Mouse (Mus musculus): ENCODE measurements around the gene Gpam. TPM values are rescaled to one million over a fixed set of nuclear protein-coding genes. Genes with fewer than 3 reads are reported as not detected.

Gpam gene
- polyA plus RNA-seq, 1 experiment, result 20.0 TPM

DNA sequence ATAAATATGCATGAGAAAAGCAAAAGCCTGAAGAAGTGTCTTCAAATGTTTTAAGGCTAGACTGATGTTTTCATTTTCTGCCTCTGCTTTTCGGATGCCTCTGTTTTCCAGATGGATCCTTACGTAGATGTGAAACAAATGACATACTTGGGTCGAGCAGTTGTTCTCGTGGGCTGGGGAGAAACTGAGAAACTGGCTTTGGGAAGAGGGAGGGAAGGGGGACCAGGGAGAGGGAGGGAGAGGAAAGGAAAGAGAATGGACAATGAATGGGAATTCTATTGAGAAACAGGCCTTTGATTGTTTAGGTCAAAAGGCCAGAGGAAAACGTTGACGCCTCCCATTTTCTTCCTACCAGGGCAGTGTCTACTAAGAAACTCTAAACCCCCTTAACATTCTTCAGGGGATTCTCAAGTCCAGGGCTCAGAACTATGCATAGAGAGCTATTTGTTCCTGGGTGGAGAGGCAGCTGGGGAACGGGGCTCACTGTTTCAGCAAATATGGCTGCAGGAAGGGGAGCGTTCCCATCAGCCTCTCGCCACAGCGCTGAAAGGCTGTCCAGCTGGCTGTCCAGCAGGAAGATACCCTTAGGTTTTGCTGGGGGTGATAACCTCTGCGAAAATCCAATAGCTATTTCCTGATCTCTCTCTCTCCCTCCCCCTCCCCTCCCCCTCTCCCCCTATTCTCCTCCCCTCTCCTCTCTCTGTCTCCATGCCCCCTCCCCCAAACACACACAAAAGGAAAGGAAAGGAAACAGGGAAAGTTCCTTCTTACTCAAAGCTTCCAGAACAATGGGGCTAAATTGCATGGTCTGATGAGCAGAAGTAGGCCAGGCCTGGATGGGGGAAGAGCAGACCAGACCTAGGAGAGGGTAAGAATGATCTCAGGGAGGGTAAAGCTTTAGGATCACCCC, 16.6 kb upstream of the Gpam start:
- DNase-seq, result no peak
- Histone ChIP-seq H3K27me3 (ENCODE audit: control insufficient read depth, insufficient read depth, low read length) (no peaks in the 10 kb centered on the region), H3K36me3 (ENCODE audit: control insufficient read depth, insufficient read depth, low read length) (no peaks in the 10 kb centered on the region), H3K27ac (ENCODE audit: control insufficient read depth, insufficient read depth, low read length) (no peak overlapping the region), H3K4me1 (replicated peaks; ENCODE audit: control insufficient read depth, insufficient read depth, low read length) (no peaks in the 10 kb centered on the region), H3K4me3 (ENCODE audit: control insufficient read depth, insufficient read depth, low read length) (no peak overlapping the region)
- WGBS, result 73% methylated on average over 11 of the region's 11 CpGs
- no peak for TF ChIP-seq CTCF (IDR thresholded peaks at IDR 0.05; ENCODE audit: borderline replicate concordance, control insufficient read depth, extremely low read depth, insufficient read depth, low read length, poor library complexity)
- no peak for TF ChIP-seq POLR2A (IDR thresholded peaks at IDR 0.05; ENCODE audit: control insufficient read depth, extremely low read depth, insufficient read depth, low read length, poor library complexity)

DNA sequence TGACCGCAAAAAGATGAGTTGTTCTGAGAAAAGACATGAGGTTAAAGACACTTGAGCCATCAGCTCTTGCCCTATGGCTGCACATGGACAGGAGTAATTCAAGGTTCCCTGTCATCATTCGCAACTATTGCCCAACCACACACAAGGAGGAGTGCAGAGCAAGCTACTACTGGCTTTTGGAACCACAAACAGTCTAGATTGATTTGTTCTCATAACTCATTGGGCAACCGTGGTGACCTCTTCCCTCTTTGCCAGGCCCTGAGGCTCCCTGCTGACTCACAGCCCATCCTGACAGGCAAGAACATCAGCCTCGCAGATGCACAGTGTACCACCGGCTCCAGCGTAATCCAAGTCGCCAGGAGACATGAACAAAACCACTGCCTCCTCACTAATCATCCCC, 12.3 kb upstream of the Gpam start:
- H3K27me3 ChIP-seq (ENCODE audit: control insufficient read depth, insufficient read depth, low read length), result no peaks in the 10 kb centered on the region
- TF ChIP-seq CTCF (IDR thresholded peaks at IDR 0.05; ENCODE audit: borderline replicate concordance, control insufficient read depth, extremely low read depth, insufficient read depth, low read length, poor library complexity) (no peak), POLR2A (IDR thresholded peaks at IDR 0.05; ENCODE audit: control insufficient read depth, extremely low read depth, insufficient read depth, low read length, poor library complexity) (no peak)
- no peaks in the 10 kb centered on the region for H3K36me3 ChIP-seq (ENCODE audit: control insufficient read depth, insufficient read depth, low read length)
- no peak for DNase-seq
- no peaks in the 10 kb centered on the region for H3K4me1 ChIP-seq (replicated peaks; ENCODE audit: control insufficient read depth, insufficient read depth, low read length)
- H3K27ac ChIP-seq (ENCODE audit: control insufficient read depth, insufficient read depth, low read length), result no peak overlapping the region
- no peak overlapping the region for H3K4me3 ChIP-seq (ENCODE audit: control insufficient read depth, insufficient read depth, low read length)
- WGBS, result 84% methylated on average over 7 of the region's 7 CpGs

DNA sequence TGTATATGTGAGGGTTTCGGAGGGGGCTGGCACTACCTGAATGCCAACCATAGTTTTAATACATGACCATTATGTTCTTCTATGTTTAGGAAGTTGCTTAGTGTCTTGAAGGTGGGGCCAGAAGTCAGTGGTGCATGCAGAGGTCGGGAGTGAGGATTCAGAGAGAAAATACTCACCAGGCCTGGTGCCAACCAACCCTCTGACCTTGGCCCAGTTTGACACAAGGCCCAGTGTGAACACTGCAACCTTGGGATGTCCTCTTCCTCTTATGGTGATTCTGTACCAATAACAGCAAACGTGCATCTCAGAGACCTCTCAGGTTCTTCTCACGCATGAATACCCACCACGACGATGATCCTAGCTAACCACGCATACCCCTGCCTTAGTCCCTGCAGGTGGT, 11.5 kb upstream of the Gpam start:
- Histone ChIP-seq H3K36me3 (ENCODE audit: control insufficient read depth, insufficient read depth, low read length) (no peaks in the 10 kb centered on the region), H3K4me3 (ENCODE audit: control insufficient read depth, insufficient read depth, low read length) (no peak overlapping the region), H3K27ac (ENCODE audit: control insufficient read depth, insufficient read depth, low read length) (no peak overlapping the region), H3K4me1 (replicated peaks; ENCODE audit: control insufficient read depth, insufficient read depth, low read length) (no peaks in the 10 kb centered on the region), H3K27me3 (ENCODE audit: control insufficient read depth, insufficient read depth, low read length) (no peaks in the 10 kb centered on the region)
- 78% methylated on average over 7 of the region's 7 CpGs for WGBS
- DNase-seq, result no peak
- TF ChIP-seq CTCF (IDR thresholded peaks at IDR 0.05; ENCODE audit: borderline replicate concordance, control insufficient read depth, extremely low read depth, insufficient read depth, low read length, poor library complexity) (no peak), POLR2A (IDR thresholded peaks at IDR 0.05; ENCODE audit: control insufficient read depth, extremely low read depth, insufficient read depth, low read length, poor library complexity) (no peak)

DNA sequence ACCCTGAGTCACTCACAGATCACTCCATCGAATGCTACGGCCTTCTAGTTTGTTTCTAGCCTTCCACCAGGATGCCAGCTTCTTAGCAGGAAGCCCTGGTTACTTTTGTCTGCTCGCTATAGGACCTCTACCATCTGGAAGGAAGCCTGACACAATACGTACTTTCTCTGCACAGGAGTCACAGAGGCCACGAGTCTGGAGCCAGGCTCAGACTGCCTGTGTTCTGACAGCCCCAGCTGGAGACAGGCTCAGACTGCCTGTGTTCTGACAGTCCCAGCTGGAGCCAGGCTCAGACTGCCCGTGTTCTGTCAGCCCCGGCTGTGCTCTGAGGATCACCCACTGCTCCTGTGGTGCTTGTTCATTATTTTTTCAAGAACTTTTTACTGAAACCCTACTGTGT, 10.8 kb upstream of the Gpam start:
- Histone ChIP-seq H3K36me3 (ENCODE audit: control insufficient read depth, insufficient read depth, low read length) (no peaks in the 10 kb centered on the region), H3K4me1 (replicated peaks; ENCODE audit: control insufficient read depth, insufficient read depth, low read length) (no peaks in the 10 kb centered on the region), H3K27me3 (ENCODE audit: control insufficient read depth, insufficient read depth, low read length) (no peaks in the 10 kb centered on the region), H3K4me3 (ENCODE audit: control insufficient read depth, insufficient read depth, low read length) (no peak overlapping the region), H3K27ac (ENCODE audit: control insufficient read depth, insufficient read depth, low read length) (no peak overlapping the region)
- no peak for DNase-seq
- no peak for TF ChIP-seq CTCF (IDR thresholded peaks at IDR 0.05; ENCODE audit: borderline replicate concordance, control insufficient read depth, extremely low read depth, insufficient read depth, low read length, poor library complexity)
- no peak for TF ChIP-seq POLR2A (IDR thresholded peaks at IDR 0.05; ENCODE audit: control insufficient read depth, extremely low read depth, insufficient read depth, low read length, poor library complexity)
- WGBS, result 50% methylated on average over 7 of the region's 7 CpGs

DNA sequence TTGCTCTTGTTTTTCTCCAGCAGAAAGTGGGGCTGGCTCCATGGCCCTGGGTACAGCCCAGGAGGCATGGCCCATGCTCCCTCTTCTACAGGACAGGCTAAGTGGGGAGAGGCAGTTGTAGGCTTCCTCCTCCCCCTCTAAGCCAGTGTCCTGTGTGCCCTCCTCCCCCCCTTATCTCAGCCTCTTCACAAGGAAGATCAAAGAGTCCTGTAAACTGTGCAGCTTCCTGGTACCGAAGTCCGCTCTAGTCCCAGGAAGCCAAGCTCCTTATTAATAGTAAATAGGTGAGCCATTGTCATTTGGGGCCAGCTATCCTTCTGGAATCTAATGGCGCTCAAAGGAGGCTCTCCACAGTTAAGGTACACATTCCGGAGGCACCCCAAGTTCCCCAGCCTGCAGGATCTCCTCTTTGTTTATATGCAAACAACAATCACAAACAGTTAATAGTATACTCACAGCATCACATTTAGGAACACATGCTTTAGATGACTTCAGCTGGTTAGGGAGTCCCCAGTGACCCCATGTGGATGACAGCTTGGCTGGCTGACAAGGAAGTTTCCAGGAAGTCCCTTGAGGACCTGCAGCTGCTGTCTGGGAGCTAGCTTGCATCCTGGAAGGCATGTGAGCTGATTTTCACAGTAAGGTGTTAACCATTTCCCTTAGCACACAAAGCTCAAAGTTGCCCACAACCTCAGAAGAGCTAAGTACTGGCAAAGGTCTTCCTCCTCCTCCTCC, 9.8 kb upstream of the Gpam start:
- Histone ChIP-seq H3K4me1 (replicated peaks; ENCODE audit: control insufficient read depth, insufficient read depth, low read length) (no peaks in the 10 kb centered on the region), H3K4me3 (ENCODE audit: control insufficient read depth, insufficient read depth, low read length) (no peak overlapping the region), H3K36me3 (ENCODE audit: control insufficient read depth, insufficient read depth, low read length) (no peaks in the 10 kb centered on the region), H3K27me3 (ENCODE audit: control insufficient read depth, insufficient read depth, low read length) (no peaks in the 10 kb centered on the region), H3K27ac (ENCODE audit: control insufficient read depth, insufficient read depth, low read length) (no peak overlapping the region)
- DNase-seq, result no peak
- TF ChIP-seq POLR2A (IDR thresholded peaks at IDR 0.05; ENCODE audit: control insufficient read depth, extremely low read depth, insufficient read depth, low read length, poor library complexity), result no peak
- TF ChIP-seq CTCF (IDR thresholded peaks at IDR 0.05; ENCODE audit: borderline replicate concordance, control insufficient read depth, extremely low read depth, insufficient read depth, low read length, poor library complexity), result no peak
- WGBS, result 65% methylated on average over 4 of the region's 4 CpGs

DNA sequence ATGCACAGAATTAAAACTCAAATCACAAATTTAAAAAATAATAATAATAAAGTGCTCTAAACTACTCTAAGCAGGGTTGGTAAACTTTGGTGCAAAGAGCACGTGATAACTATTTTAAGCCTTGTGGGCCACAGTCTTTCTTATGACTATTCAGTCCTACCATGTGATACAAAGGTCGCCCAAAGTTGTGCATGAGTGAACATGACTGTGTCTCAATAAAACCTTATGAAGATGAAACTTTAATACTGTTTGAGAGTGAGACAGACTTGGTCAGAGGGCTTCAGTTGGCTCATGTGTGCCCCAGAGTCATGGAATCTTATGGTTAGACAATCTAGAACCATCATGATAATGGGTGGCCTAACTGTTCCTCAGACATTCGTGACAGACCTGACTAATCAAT, 8.9 kb upstream of the Gpam start:
- 89% methylated on average over 3 of the region's 3 CpGs for WGBS
- no peak for TF ChIP-seq CTCF (IDR thresholded peaks at IDR 0.05; ENCODE audit: borderline replicate concordance, control insufficient read depth, extremely low read depth, insufficient read depth, low read length, poor library complexity)
- TF ChIP-seq POLR2A (IDR thresholded peaks at IDR 0.05; ENCODE audit: control insufficient read depth, extremely low read depth, insufficient read depth, low read length, poor library complexity), result no peak

More for the DNA sequence above, 8.9 kb upstream of the Gpam start:
- DNase-seq, result no peak
- Histone ChIP-seq H3K36me3 (ENCODE audit: control insufficient read depth, insufficient read depth, low read length) (no peaks in the 10 kb centered on the region), H3K27ac (ENCODE audit: control insufficient read depth, insufficient read depth, low read length) (no peak overlapping the region), H3K27me3 (ENCODE audit: control insufficient read depth, insufficient read depth, low read length) (no peaks in the 10 kb centered on the region), H3K4me1 (replicated peaks; ENCODE audit: control insufficient read depth, insufficient read depth, low read length) (no peaks in the 10 kb centered on the region), H3K4me3 (ENCODE audit: control insufficient read depth, insufficient read depth, low read length) (no peak overlapping the region)

All from thymus, adult 2 months (tissue).